Mouse (Mus musculus): ENCODE data around the gene Sqstm1. TPM values are rescaled to one million over a fixed set of nuclear protein-coding genes. Genes with fewer than 3 reads are reported as not detected.

Sqstm1 gene
- polyA plus RNA-seq, 1 experiment from 2014 or later: 152 TPM

GRCm38 (mm10) chr11:50203302-50203827 lies 7.3 kb downstream of the Sqstm1 start:
- peaks cover 98% of the 10 kb centered on the region for H3K36me3 ChIP-seq
- peaks cover 30% of the 10 kb centered on the region for H3K4me1 ChIP-seq
- H3K9me3 ChIP-seq (replicated peaks): no peaks in the 10 kb centered on the region
- no peak overlapping the region for H3K9ac ChIP-seq
- H3K27ac ChIP-seq: no peak overlapping the region
- no peaks in the 10 kb centered on the region for H3K27me3 ChIP-seq (replicated peaks)
- ATAC-seq: no peak
- H3K4me3 ChIP-seq: no peak overlapping the region
- H3K4me2 ChIP-seq: no peak overlapping the region
- 85% methylated on average over 9 of the region's 9 CpGs for WGBS (ENCODE audit: insufficient replicate concordance)

- 90% methylated on average over 3 of the region's 3 CpGs for WGBS (ENCODE audit: insufficient replicate concordance)
- Histone ChIP-seq H3K27me3 (replicated peaks) (no peaks in the 10 kb centered on the region), H3K27ac (no peak overlapping the region), H3K4me1 (peaks cover 22% of the 10 kb centered on the region; the same call in 1 of the 2 replicates), H3K36me3 (peaks cover 98% of the 10 kb centered on the region), H3K9ac (no peak overlapping the region), H3K9me3 (replicated peaks) (no peaks in the 10 kb centered on the region), H3K4me3 (no peak overlapping the region), H3K4me2 (no peak overlapping the region)
- ATAC-seq: peak; percentile 33; the same call in 1 of the 2 replicates
These were observed 9.0 kb downstream of the Sqstm1 start for GRCm38 (mm10) chr11:50201590-50201989.

GRCm38 (mm10) chr11:50200613-50201012 lies 10.0 kb downstream of the Sqstm1 start:
- no peak overlapping the region for H3K27ac ChIP-seq
- 85% methylated on average over 8 of the region's 8 CpGs for WGBS (ENCODE audit: insufficient replicate concordance)

DNA sequence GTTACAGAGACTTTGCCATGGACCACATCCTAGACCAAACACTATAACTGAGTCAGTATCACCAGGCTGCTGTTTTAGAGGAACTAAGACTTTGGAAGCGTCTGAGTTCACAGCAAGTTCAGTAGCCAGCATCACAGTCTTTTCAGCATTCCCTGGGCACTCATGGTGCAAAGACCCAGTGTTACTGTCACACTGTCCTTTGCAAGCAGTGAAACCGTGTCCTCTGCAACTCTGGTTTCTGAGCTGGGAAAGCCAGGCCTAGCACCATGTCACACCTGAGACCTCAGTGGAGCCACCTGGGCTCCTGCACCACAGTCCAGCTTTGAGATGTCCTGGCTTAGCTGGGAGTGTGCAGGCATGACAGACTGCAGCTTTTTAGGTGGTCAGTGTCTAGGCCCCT lies 11.7 kb downstream of the Sqstm1 start:
- ATAC-seq: no peak
- WGBS (ENCODE audit: insufficient replicate concordance): 86% methylated on average over 2 of the region's 2 CpGs

More at GRCm38 (mm10) chr11:50200613-50201012, 10.0 kb downstream of the Sqstm1 start:
- Histone ChIP-seq H3K4me1 (peaks cover 25% of the 10 kb centered on the region), H3K4me3 (no peak overlapping the region), H3K27me3 (replicated peaks) (no peaks in the 10 kb centered on the region), H3K9ac (no peak overlapping the region), H3K4me2 (no peak overlapping the region), H3K9me3 (replicated peaks) (no peaks in the 10 kb centered on the region), H3K36me3 (peaks cover 89% of the 10 kb centered on the region)
- no peak for ATAC-seq

DNA sequence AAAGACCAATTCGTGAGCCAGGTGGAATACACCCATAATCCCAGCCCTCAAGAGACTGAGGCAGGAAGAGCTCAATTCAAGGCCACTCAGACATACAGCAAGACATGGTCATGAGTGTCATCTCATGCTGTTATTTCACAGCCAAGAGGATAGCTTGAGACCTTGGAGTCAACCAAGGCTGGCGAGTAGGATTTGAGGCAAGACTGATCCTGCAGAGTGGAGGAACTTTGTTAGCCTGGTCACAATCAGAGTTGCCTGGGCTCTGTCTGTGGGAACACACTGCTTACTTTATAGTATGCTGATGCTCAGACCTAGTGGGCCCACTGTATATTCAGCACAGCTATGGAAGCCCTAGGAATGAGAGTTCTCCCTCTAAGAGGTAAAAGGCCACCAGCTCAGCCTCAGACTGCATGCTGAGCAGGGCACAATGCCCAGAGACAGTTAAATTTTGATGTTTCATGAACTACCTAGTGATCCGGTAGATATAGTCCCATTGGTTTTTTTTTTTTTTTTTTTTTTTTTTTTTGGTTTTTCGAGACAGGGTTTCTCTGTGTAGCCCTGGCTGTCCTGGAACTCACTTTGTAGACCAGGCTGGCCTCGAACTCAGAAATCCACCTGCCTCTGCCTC lies 12.3 kb downstream of the Sqstm1 start:
- no peak for ATAC-seq
- no peak overlapping the region for H3K9ac ChIP-seq

More for the DNA sequence above, 11.7 kb downstream of the Sqstm1 start:
- H3K27ac ChIP-seq: no peak overlapping the region
- H3K36me3 ChIP-seq: peaks cover 72% of the 10 kb centered on the region
- H3K27me3 ChIP-seq (replicated peaks): no peaks in the 10 kb centered on the region
- H3K4me1 ChIP-seq: peaks cover 25% of the 10 kb centered on the region; the same call in 1 of the 2 replicates
- H3K4me2 ChIP-seq: no peak overlapping the region
- H3K4me3 ChIP-seq: no peak overlapping the region
- H3K9ac ChIP-seq: no peak overlapping the region
- no peaks in the 10 kb centered on the region for H3K9me3 ChIP-seq (replicated peaks)

GRCm38 (mm10) chr11:50197500-50197899 lies 13.1 kb downstream of the Sqstm1 start:
- Histone ChIP-seq H3K9me3 (replicated peaks) (no peaks in the 10 kb centered on the region), H3K36me3 (peaks cover 60% of the 10 kb centered on the region), H3K9ac (no peak overlapping the region), H3K27ac (no peak overlapping the region), H3K4me1 (peaks cover 25% of the 10 kb centered on the region; the same call in 1 of the 2 replicates), H3K4me2 (no peak overlapping the region), H3K27me3 (replicated peaks) (no peaks in the 10 kb centered on the region), H3K4me3 (no peak overlapping the region)
- no peak for ATAC-seq
- 84% methylated on average over 4 of the region's 4 CpGs for WGBS (ENCODE audit: insufficient replicate concordance)

More for the DNA sequence above, 12.3 kb downstream of the Sqstm1 start:
- peaks cover 26% of the 10 kb centered on the region; the same call in 1 of the 2 replicates for H3K4me1 ChIP-seq
- no peaks in the 10 kb centered on the region for H3K9me3 ChIP-seq (replicated peaks)
- 0 out of 2 replicates have a peak overlapping the region, but pooled peaks have one; percentile 10 for H3K27ac ChIP-seq
- no peaks in the 10 kb centered on the region for H3K27me3 ChIP-seq (replicated peaks)
- no peak overlapping the region for H3K4me2 ChIP-seq
- H3K4me3 ChIP-seq: no peak overlapping the region
- WGBS (ENCODE audit: insufficient replicate concordance): 76% methylated on average over 4 of the region's 5 CpGs
- peaks cover 68% of the 10 kb centered on the region for H3K36me3 ChIP-seq

DNA sequence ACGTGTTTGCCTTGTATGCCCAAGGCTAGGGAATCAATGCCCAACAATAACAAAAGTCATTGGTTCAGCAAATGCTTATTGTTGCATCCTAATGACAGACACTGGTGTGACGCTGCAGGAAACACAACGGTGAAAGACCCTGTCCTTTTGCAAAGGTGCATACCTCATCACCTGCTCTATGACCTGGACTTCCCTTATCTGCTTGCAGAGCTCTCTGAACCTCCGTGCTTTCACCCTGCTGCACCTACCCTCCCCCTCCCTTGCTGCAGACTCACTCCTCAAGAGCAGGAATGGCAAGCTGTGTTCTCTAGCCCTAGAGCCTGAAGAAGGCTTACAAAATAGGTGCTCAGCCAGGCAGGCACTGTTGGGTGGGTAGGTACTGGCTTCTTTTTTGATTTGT lies 15.8 kb downstream of the Sqstm1 start:
- no peak overlapping the region for H3K4me2 ChIP-seq
- no peak for ATAC-seq
- H3K4me1 ChIP-seq: peaks cover 16% of the 10 kb centered on the region
- H3K9me3 ChIP-seq (replicated peaks): no peaks in the 10 kb centered on the region
- H3K9ac ChIP-seq: no peak overlapping the region
- peaks cover 35% of the 10 kb centered on the region for H3K36me3 ChIP-seq
- no peak overlapping the region for H3K4me3 ChIP-seq
- WGBS (ENCODE audit: insufficient replicate concordance): 58% methylated on average over 4 of the region's 4 CpGs
- no peaks in the 10 kb centered on the region for H3K27me3 ChIP-seq (replicated peaks)
- H3K27ac ChIP-seq: no peak overlapping the region

GRCm38 (mm10) chr11:50194070-50194469 lies 16.6 kb downstream of the Sqstm1 start:
- Histone ChIP-seq H3K9ac (no peak overlapping the region), H3K27me3 (replicated peaks) (no peaks in the 10 kb centered on the region), H3K27ac (no peak overlapping the region), H3K4me2 (no peak overlapping the region), H3K4me3 (no peak overlapping the region), H3K9me3 (replicated peaks) (no peaks in the 10 kb centered on the region), H3K4me1 (peaks cover 16% of the 10 kb centered on the region), H3K36me3 (peaks cover 28% of the 10 kb centered on the region)
- WGBS (ENCODE audit: insufficient replicate concordance): 68% methylated on average over 7 of the region's 7 CpGs
- no peak for ATAC-seq

- no peak for ATAC-seq
- no peaks in the 10 kb centered on the region for H3K27me3 ChIP-seq (replicated peaks)
- peaks cover 22% of the 10 kb centered on the region for H3K4me1 ChIP-seq
- H3K4me3 ChIP-seq: no peak overlapping the region
- no peak overlapping the region for H3K4me2 ChIP-seq
- WGBS (ENCODE audit: insufficient replicate concordance): 80% methylated on average over 3 of the region's 3 CpGs
- H3K9ac ChIP-seq: no peak overlapping the region
- H3K9me3 ChIP-seq (replicated peaks): no peaks in the 10 kb centered on the region
- H3K36me3 ChIP-seq: peaks cover 10% of the 10 kb centered on the region
- H3K27ac ChIP-seq: no peak overlapping the region
These were observed 18.3 kb downstream of the Sqstm1 start for GRCm38 (mm10) chr11:50192278-50192677.

GRCm38 (mm10) chr11:50190362-50190761 lies 20.3 kb downstream of the Sqstm1 start:
- H3K4me2 ChIP-seq: no peak overlapping the region
- no peak for ATAC-seq
- H3K27ac ChIP-seq: no peak overlapping the region
- no peak overlapping the region for H3K4me3 ChIP-seq
- 75% methylated on average over 4 of the region's 4 CpGs for WGBS (ENCODE audit: insufficient replicate concordance)
- H3K36me3 ChIP-seq: 0 out of 2 replicates have a peak, but pooled peaks cover 2% of the 10 kb centered on the region
- no peaks in the 10 kb centered on the region for H3K9me3 ChIP-seq (replicated peaks)
- peaks cover 19% of the 10 kb centered on the region for H3K4me1 ChIP-seq
- H3K27me3 ChIP-seq (replicated peaks): no peaks in the 10 kb centered on the region
- no peak overlapping the region for H3K9ac ChIP-seq

DNA sequence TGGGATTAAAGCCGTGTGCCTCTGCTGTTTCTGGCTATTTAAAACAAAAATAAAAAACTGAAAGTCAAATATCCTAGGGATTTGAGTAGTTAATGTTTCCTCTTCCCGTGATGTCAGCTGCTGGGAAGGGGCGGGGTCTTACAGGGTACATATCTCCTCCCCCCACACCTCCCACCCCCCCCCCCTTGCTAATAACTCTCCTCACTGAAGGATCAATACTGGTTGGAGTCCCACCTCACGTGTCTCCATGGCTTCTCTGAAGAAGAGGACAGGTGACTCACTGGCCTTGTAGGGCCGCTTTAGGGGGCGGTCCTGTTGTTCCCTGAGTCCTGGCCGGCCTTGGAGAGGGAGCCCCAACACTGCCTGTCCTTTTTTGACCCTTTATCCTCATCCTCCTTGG lies 21.9 kb downstream of the Sqstm1 start:
- no peaks in the 10 kb centered on the region for H3K9me3 ChIP-seq (replicated peaks)
- H3K4me1 ChIP-seq: peaks cover 25% of the 10 kb centered on the region
- 0 out of 2 replicates have a peak, but pooled peaks cover 6% of the 10 kb centered on the region for H3K36me3 ChIP-seq
- ATAC-seq: peak; percentile 25; the same call in 1 of the 2 replicates
- 68% methylated on average over 7 of the region's 7 CpGs for whole genome bisulfite sequencing (ENCODE audit: insufficient replicate concordance)
- no peak overlapping the region for H3K4me2 ChIP-seq
- H3K27ac ChIP-seq: no peak overlapping the region
- no peak overlapping the region for H3K9ac ChIP-seq
- H3K27me3 ChIP-seq (replicated peaks): no peaks in the 10 kb centered on the region
- no peak overlapping the region for H3K4me3 ChIP-seq

DNA sequence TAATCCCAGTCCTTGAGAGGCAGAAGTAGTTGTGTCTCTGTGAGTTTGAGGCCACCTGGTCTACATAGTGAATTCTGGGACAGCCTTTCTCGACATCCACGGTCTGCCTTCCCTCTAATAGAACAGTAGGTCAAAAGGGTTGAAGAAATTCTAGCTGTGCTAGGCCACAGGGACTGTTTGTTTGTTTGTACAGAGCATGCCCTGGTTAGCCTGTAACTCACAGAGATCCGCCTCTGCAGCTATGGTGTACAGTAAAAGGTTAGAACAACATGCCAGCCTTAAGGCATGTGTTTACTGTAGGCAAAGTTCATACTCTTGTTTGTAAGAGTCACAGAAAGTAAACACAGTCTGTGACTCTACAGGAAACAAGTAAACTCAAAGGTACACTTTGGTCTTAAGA lies 25.8 kb downstream of the Sqstm1 start:
- H3K4me3 ChIP-seq: no peak overlapping the region

More for the DNA sequence above, 25.8 kb downstream of the Sqstm1 start:
- ATAC-seq: peak; percentile 25; the same call in 1 of the 2 replicates
- 0 out of 2 replicates have a peak, but pooled peaks cover 9% of the 10 kb centered on the region for H3K36me3 ChIP-seq
- no peak overlapping the region for H3K27ac ChIP-seq
- 73% methylated on average over 3 of the region's 3 CpGs for WGBS (ENCODE audit: insufficient replicate concordance)
- H3K9me3 ChIP-seq (replicated peaks): no peaks in the 10 kb centered on the region
- H3K27me3 ChIP-seq (replicated peaks): no peaks in the 10 kb centered on the region
- peaks cover 29% of the 10 kb centered on the region for H3K4me1 ChIP-seq
- H3K4me2 ChIP-seq: no peak overlapping the region
- H3K9ac ChIP-seq: no peak overlapping the region

Data from liver, embryonic 12.5 days (tissue).